Mouse (Mus musculus) adrenal gland, adult (tissue): ENCODE data around the gene Pif1.
A peak's percentile ranks its signal among the peaks of the same experiment; 100 is the strongest.

ENCODE experiments used
- DNase-seq, 2 experiments: peaks; one replicate each; pipeline ENCODE4 v3.0.0; 2022 to 2023; ENCODE audit warnings: low spot score in 1 of 2; ENCODE audit not compliant: inconsistent age in 2 of 2

Gene Pif1

DNA sequence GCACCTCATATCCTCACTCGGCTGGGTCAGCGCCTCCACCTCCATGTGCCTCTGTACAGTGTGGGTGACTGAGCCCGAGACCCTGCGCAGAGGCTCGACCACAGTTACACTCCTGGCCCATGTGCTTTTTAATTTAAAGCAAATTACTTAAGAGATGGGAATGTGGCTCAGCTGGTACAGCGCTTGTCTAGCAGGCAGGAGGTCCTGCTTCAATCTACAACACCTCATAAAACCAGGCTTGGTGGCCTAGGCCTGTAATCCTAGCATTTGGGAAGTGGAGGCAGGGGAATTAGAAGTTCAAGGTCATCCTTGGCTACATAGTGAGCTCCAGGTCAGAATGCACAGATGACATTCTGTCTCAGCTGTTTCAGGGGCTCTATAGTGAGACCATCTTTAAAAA lies 28.2 kb upstream of the Pif1 start:
- DNase-seq: no peak

DNA sequence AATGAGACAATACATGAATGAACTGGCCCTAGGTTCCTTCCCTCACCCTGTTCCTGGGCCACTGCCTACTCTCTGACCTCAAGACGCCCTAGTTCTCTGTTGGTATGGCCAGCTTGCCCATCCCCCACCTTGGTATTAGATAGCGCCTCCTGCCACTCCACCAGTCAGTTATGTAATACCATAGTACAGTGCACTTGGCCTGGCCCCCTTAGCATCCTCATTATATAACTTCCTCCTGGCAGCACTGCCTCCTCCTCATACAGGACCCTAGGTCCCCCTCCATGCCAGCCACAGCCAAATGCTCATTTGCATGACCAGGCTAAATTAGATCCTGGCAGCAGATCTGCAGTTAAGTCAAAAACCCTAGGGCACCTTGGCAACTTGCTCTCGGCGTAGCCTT lies 25.9 kb upstream of the Pif1 start:
- peak; percentile 67 to 80 for DNase-seq

- DNase-seq: peak; percentile 61 to 77
Measured at GRCm38 (mm10) chr9:65562081-65562506, 24.9 kb upstream of the Pif1 start.

- DNase-seq: no peak
Measured at GRCm38 (mm10) chr9:65563073-65563472, 23.9 kb upstream of the Pif1 start.

DNA sequence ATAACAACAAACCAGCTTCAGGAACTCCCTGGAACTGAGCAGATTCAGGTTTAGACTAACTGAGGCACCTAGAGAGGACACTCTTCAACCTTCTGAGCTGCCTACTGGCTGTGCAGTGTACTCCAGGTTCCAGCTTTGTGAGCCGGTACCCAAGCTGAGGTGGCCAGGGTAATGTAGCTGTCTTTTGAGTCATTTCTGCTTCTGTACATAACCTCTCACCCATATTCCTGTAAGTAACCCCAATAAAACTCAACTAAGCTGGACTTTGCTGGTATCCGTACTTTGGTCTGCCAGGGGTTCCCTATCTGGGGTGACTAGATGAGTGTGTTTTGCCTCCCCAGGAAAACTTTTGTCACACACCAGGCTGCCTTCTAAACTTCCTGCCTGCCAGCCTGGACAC lies 22.3 kb upstream of the Pif1 start:
- no peak for DNase-seq

DNA sequence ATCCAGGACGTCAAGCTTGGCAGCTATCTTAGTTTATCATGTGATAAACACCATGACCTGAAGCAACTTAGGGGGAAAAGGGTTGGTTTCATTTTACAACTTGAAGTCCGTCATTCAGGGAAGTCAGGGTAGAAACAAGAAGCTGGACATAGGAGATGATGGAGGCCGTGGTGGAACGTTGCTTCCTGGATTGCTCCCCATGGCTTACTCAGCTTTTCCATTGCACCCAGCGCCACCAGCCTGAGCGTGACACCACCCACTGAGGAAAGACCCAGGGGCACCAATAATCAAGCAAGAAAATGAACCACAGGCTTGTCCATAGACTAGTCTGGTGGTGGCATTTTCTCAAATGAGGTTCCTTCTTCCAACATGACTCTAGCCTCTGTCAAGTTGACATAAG lies 18.2 kb upstream of the Pif1 start:
- DNase-seq: no peak

- peak; percentile 51 to 83 for DNase-seq
Measured at GRCm38 (mm10) chr9:65569491-65569971, 17.4 kb upstream of the Pif1 start.

GRCm38 (mm10) chr9:65572837-65573236 lies 14.1 kb upstream of the Pif1 start:
- no peak for DNase-seq

GRCm38 (mm10) chr9:65574513-65575392 lies 12.2 kb upstream of the Pif1 start:
- peak in 1 of 2 experiments; percentile 32 for DNase-seq

- peak in 1 of 2 experiments; percentile 73 for DNase-seq
Measured at GRCm38 (mm10) chr9:65575393-65576196, 11.4 kb upstream of the Pif1 start.

DNA sequence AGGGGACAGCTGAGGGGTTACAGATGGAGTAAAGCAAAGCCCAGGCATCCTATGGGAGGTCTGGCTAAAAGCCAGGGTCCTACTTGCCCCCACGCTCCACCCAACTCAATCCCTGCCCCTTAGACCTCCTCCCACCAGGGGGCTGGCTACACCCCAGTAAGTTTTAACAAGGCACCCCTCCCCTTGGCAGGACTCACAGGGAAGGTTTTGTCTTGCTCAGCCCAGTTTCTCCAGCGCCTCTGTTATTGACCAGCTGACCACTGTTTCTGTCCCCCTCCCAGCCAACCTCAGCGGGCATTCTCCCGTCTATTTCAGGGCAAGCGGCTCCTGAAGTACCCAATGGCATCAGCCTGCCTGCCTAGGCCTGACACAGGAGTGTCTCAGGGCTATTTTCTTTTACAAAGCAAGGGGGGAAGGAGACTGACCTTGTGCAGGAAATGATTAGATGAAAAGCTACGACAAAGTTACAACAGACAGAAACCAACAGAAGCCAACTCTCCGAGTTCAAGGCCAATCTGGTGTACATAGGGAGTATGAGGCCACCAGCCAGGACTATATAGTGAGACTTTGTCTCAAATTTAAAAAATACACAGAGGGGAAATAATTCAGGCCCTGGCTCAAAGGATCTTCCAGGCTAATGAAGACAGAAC lies 10.0 kb upstream of the Pif1 start:
- DNase-seq: peak; percentile 58 to 86

- peak in 1 of 2 experiments; percentile 68 for DNase-seq
Measured at GRCm38 (mm10) chr9:65577511-65578196, 9.3 kb upstream of the Pif1 start.

DNA sequence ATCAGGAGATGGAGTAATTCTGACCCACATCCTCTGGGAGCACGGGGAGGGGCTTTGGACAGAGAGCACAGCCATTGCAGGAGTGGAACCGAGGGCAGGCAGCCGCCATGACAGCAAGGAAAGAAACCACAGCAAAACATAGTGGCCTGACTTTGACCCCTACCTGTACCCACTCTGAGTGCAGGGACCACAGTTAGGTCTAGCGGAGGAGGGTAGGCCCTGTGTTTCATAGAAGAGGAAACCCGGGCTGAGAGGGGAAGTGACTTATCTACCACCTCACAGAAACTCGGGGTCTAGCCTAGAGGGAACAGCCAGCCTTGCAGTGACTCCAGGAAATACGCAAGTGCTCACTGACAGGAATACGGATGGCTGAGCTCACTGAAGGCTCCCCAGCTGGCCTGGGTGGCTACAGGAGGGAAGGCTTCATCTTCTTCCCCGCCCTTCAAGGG lies 8.1 kb upstream of the Pif1 start:
- DNase-seq: peak; percentile 70 to 89

- peak; percentile 95 to 98 for DNase-seq
Measured at GRCm38 (mm10) chr9:65579781-65580371, 7.1 kb upstream of the Pif1 start, which contains the start of gene Plekho2. Gene Plekho2 (minus strand): TSS chr9:65580040.

GRCm38 (mm10) chr9:65580401-65581256 lies 6.3 kb upstream of the Pif1 start:
- DNase-seq: peak; percentile 88 to 96

- no peak for DNase-seq
Measured at GRCm38 (mm10) chr9:65583045-65583444, 3.9 kb upstream of the Pif1 start.

DNA sequence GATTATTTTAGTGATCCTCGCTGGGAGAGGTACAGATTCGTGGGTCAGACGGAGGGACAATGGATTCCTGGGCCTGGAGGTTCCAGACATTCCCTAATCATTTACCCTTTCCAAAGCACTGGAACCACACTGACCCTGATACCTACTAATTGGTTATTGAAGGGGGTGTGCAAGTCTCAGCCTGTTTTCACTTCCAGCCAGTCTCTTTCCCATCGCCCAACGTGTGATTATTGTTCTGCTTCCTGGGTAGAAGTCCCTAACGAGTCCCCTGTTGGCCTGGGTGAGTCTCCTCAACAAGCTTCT lies 261 bp downstream of the Pif1 start:
- no peak for DNase-seq

- DNase-seq: peak in 1 of 2 experiments; percentile 63
Measured at GRCm38 (mm10) chr9:65587573-65588358, 806 bp downstream of the Pif1 start.

DNA sequence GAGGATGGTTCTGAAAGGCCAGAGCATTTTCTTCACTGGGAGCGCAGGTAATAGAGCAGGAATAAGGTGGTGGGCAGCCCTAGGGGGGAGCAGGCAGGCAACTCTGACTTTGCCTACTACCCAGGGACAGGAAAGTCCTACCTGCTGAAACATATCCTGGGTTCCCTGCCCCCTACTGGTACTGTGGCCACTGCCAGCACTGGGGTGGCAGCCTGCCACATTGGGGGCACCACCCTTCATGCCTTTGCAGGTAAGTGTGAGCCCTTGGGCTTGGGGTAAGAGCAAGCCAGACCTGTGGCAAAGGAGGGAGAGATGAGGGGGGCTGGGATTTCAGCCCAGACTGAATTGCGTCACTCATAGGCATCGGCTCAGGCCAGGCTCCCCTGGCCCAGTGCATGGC lies 2.1 kb downstream of the Pif1 start:
- DNase-seq: no peak
